Mouse (Mus musculus) bone marrow, adult 2 months (tissue): ENCODE results near the gene Gab1.

ENCODE experiments used
- CTCF ChIP-seq: fragments of 200-500 bp; IDR thresholded peaks from 2 replicates; pipeline ENCODE4 v1.5.1; 2011; ENCODE audit warnings: low read length, control low read depth; ENCODE audit not compliant: control insufficient read depth, insufficient read depth
- POLR2A ChIP-seq: fragments of 200-500 bp; IDR thresholded peaks from 2 replicates; pipeline ENCODE4 v1.6.1; 2011; ENCODE audit warnings: low read depth, mild to moderate bottlenecking, control low read depth, low read length, borderline replicate concordance; ENCODE audit not compliant: control insufficient read depth

DNA sequence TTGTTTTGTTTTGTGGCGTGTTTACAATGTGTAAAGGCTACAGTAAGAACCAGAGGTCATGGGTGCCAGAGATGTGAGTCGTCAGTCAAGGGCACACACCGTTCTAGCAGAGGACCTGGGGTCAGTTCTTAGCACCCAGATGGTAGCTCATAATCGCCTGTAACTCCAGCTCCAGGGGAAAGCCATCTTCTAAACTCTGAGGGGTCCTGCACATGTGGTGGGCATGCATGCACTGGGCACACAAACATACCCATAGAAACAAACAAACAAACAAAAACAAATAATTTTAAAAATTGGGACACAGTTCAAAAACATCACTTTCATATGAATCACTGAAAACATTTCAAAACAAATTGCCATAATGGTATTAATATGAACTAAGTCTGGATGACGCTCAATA lies 69.9 kb downstream of the Gab1 start:
- TF ChIP-seq CTCF (no peak), POLR2A (no peak)
